Mouse (Mus musculus) embryonic facial prominence, embryonic 11.5 days (tissue): ENCODE data around the gene H2afy. TPM values are rescaled to one million over a fixed set of nuclear protein-coding genes. Genes with fewer than 3 reads are reported as not detected.
A peak's percentile ranks its signal among the peaks of the same experiment; 100 is the strongest.

Experiments
- ATAC-seq: fragments of 200-750 bp; cut with Nextera tagmentation; replicated peaks from 2 replicates; pipeline ENCODE4 v1.8.0; 2017; ENCODE audit warnings: low read depth; ENCODE audit not compliant: insufficient number of reproducible peaks, low FRiP score, low TSS enrichment
- DNase-seq: peaks from one replicate; pipeline ENCODE4 v3.0.0-alpha.2; 2015; ENCODE audit warnings: low spot score
- H3K27ac ChIP-seq: fragments of 300-500 bp; sonication (generic); replicated peaks from 2 replicates; pipeline ENCODE4 v1.5.1; 2014; ENCODE audit warnings: mild to moderate bottlenecking, low read depth, low read length, control low read depth
- H3K27me3 ChIP-seq: fragments of 300-500 bp; sonication (generic); 2 replicates; pipeline ENCODE4 v1.6.1; 2014; ENCODE audit warnings: mild to moderate bottlenecking, low read length, moderate library complexity, mixed read lengths; ENCODE audit not compliant: control insufficient read depth, insufficient read depth
- H3K36me3 ChIP-seq: fragments of 300-500 bp; sonication (generic); replicated peaks from 2 replicates; pipeline ENCODE4 v1.6.1; 2014; ENCODE audit warnings: low read depth, mild to moderate bottlenecking, low read length, moderate library complexity, mixed read lengths; ENCODE audit not compliant: control insufficient read depth, insufficient read depth
- H3K4me1 ChIP-seq: fragments of 300-500 bp; sonication (generic); 2 replicates; pipeline ENCODE4 v1.6.1; 2014; ENCODE audit warnings: low read length, mixed read lengths; ENCODE audit not compliant: control insufficient read depth, insufficient read depth
- H3K4me2 ChIP-seq: fragments of 300-500 bp; sonication (generic); 2 replicates; pipeline ENCODE4 v1.6.1; 2014; ENCODE audit warnings: low read depth, mild to moderate bottlenecking, control low read depth, low read length, moderate library complexity
- H3K4me3 ChIP-seq: fragments of 300-500 bp; sonication (generic); 2 replicates; pipeline ENCODE4 v1.5.1; 2014; ENCODE audit warnings: low read depth, low read length, control low read depth
- H3K9ac ChIP-seq: fragments of 300-500 bp; sonication (generic); replicated peaks from 2 replicates; pipeline ENCODE4 v1.6.1; 2014; ENCODE audit warnings: mild to moderate bottlenecking, control low read depth, low read length
- H3K9me3 ChIP-seq: fragments of 300-500 bp; sonication (generic); replicated peaks from 2 replicates; pipeline ENCODE4 v1.6.1; 2016; ENCODE audit warnings: mild to moderate bottlenecking, low read length, inconsistent platforms, mixed read lengths; ENCODE audit not compliant: control insufficient read depth
- WGBS: fragments of 180-500 bp; shearing (Covaris S2); extraction: QIAGEN DNeasy Blood & Tissue Kit; methylation state at CpG from one replicate; pipeline ENCODE4 v1.1.7; 2014; 5-methylcytosine and 5-hydroxymethylcytosine counted together
- polyA plus RNA-seq: library from polyadenylated mRNA; unstranded; fragments of >200 nt; fragmentation: Nextera tagmentation; extraction: Ambion mirVana; gene quantifications from 2 replicates; pipeline ENCODE4 v1.2.1, GENCODE M21; 2014

Gene H2afy
- polyA plus RNA-seq, 1 experiment from 2014 or later: 651 TPM

- ATAC-seq: no peak
Observed at GRCm38 (mm10) chr13:56072268-56072607, 63.9 kb downstream of the H2afy start.

DNA sequence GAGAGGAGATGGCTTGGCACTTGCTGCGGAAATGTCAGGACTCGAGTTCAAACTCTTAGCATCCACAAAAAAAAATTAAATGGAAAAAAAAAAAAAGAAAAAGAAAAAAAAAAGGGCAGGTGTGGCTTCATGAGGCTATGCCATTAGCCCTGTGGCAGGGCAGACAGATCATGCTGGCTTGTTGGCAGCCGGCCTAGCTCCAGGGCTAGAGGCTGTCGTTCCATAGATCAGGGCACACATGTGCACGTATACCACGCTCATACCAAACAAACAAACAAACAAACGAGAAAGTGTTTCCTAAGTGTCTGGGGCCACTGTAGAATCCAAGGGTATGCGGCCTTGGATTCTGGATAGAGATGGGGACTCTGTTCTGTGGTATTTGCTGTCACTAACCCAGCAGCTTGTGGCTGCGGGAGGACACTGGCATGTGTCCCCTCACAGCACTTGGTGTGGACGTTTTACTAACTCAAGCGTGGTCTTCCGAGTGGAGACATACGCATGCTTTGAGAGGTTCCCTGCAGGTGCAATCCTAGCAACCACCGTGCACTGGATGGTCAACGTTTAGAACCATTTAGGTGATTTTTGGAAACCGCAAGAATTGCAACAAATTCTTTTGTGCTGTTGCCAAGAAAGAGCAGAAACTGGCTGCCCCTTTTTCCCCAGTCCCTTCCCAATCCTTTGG, 64.4 kb downstream of the H2afy start:
- no peak for ATAC-seq
- H3K4me2 ChIP-seq: no peak overlapping the region
- H3K36me3 ChIP-seq: peaks cover 6% of the 10 kb centered on the region
- peak; percentile 81 for DNase-seq
- no peak overlapping the region for H3K4me3 ChIP-seq
- no peaks in the 10 kb centered on the region for H3K4me1 ChIP-seq
- H3K9me3 ChIP-seq: no peaks in the 10 kb centered on the region
- H3K27me3 ChIP-seq: no peaks in the 10 kb centered on the region
- H3K27ac ChIP-seq: no peak overlapping the region
- H3K9ac ChIP-seq: no peak overlapping the region
- WGBS: 83% methylated on average over 16 of the region's 16 CpGs

More at GRCm38 (mm10) chr13:56072268-56072607, 63.9 kb downstream of the H2afy start:
- Histone ChIP-seq H3K27ac (no peak overlapping the region), H3K4me3 (no peak overlapping the region), H3K27me3 (no peaks in the 10 kb centered on the region), H3K4me2 (no peak overlapping the region), H3K4me1 (no peaks in the 10 kb centered on the region), H3K36me3 (peaks cover 6% of the 10 kb centered on the region), H3K9me3 (no peaks in the 10 kb centered on the region), H3K9ac (no peak overlapping the region)
- WGBS: 46% methylated on average over 4 of the region's 4 CpGs
- no peak for DNase-seq

DNA sequence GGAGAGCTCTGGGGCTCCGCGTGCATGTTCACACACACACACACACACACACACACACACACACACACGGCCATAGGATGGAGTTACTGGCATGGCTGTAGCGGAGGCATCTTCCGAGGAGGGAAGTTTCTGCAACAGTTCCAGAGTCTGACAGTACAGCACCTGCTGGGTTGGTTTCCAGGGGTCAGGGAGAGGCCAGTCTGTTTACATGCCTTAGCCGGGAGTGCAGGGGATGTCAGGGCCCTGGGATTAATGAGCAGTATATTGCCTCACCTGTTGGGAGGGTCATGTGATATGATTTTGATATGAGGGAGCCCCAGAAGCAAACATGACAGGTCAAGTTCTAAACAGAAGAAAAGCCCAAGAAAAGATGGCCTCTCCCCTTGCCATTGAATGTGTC, 66.5 kb downstream of the H2afy start:
- H3K9ac ChIP-seq: no peak overlapping the region
- no peak for DNase-seq
- H3K4me3 ChIP-seq: no peak overlapping the region
- H3K9me3 ChIP-seq: no peaks in the 10 kb centered on the region
- no peak overlapping the region for H3K27ac ChIP-seq
- H3K4me2 ChIP-seq: no peak overlapping the region
- H3K36me3 ChIP-seq: no peaks in the 10 kb centered on the region; the same call in none of the 2 replicates
- no peak for ATAC-seq
- no peaks in the 10 kb centered on the region for H3K27me3 ChIP-seq
- H3K4me1 ChIP-seq: no peaks in the 10 kb centered on the region
- WGBS: 77% methylated on average over 6 of the region's 6 CpGs

DNA sequence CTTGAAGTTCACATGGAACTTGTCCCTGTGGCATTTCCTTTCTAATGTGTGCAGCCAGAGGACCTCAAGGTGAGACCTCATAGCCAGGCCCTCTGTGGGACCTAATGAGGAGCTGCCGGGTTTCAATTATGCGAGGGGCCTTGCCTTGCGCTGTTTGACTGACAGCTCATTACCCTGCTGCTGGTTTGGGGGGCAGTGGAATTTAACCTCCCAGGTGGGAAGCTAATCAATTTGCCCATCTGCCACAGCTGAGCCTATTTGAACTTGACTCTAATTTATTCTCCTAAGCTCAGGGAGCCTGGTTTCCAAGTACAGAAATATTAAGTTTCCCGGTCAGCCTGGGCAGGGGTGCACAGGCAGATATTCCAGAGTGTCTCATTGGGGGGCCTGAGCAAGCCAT, 67.6 kb downstream of the H2afy start:
- Histone ChIP-seq H3K4me3 (no peak overlapping the region), H3K9me3 (no peaks in the 10 kb centered on the region), H3K27ac (no peak overlapping the region), H3K36me3 (no peaks in the 10 kb centered on the region; the same call in 1 of the 2 replicates), H3K4me2 (no peak overlapping the region), H3K4me1 (no peaks in the 10 kb centered on the region), H3K9ac (no peak overlapping the region), H3K27me3 (no peaks in the 10 kb centered on the region)
- DNase-seq: peak; percentile 44
- no peak for ATAC-seq
- WGBS: 33% methylated on average over 4 of the region's 4 CpGs

DNA sequence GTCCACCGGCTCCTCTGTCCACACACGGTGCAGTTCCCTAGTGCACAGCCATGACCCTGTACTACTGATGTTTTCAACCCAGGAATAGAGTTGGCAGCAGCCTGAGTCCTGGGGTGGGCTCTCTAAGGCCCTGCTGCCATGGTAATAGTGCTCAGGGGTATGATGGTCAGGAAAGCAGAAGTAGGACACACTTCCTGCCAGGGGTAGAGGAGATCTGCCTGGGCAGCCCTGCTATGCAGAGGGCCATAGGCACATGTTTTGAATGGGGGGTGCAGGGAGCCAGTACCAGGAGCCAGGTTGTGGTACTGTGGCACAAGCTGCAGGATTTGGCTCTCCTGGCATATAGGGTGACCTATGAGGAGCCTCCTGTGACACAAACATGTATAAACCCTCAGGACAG, 69.3 kb downstream of the H2afy start:
- Histone ChIP-seq H3K27me3 (no peaks in the 10 kb centered on the region), H3K9me3 (no peaks in the 10 kb centered on the region), H3K4me3 (no peak overlapping the region), H3K36me3 (no peaks in the 10 kb centered on the region; the same call in 1 of the 2 replicates), H3K4me2 (no peak overlapping the region), H3K27ac (no peak overlapping the region), H3K4me1 (no peaks in the 10 kb centered on the region), H3K9ac (no peak overlapping the region)
- DNase-seq: no peak
- no peak for ATAC-seq
- WGBS: 80% methylated on average over 2 of the region's 2 CpGs

- no peak overlapping the region for H3K9ac ChIP-seq
- no peaks in the 10 kb centered on the region; the same call in 1 of the 2 replicates for H3K36me3 ChIP-seq
- H3K4me1 ChIP-seq: no peaks in the 10 kb centered on the region
- ATAC-seq (no peak), DNase-seq (no peak)
- 81% methylated on average over 21 of the region's 21 CpGs for WGBS
- no peak overlapping the region for H3K27ac ChIP-seq
- H3K4me3 ChIP-seq: no peak overlapping the region
- H3K27me3 ChIP-seq: no peaks in the 10 kb centered on the region
- no peaks in the 10 kb centered on the region for H3K9me3 ChIP-seq
- no peak overlapping the region for H3K4me2 ChIP-seq
Observed at GRCm38 (mm10) chr13:56066152-56066551, 70.0 kb downstream of the H2afy start.

DNA sequence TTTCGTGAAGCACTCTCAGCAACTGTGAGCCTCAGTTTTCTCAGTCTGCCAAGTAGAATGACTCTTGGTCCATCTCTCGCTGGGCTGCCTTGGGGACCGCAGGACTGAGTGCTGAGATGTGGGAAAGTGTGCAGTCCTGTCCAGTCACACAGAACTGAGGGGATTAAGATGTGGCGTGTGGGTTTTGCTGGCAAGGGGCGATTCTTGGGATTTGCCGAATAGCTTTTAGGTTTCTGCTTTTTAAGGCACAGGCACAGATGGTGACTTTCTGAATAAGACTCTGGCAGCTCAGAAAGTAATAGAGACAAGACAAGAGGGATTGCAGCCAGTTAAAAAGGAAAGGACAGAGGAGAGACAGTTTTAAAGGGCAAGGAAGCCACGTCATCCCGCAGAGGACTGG, 78.4 kb downstream of the H2afy start:
- Histone ChIP-seq H3K9ac (no peak overlapping the region), H3K27me3 (no peaks in the 10 kb centered on the region), H3K4me2 (no peak overlapping the region), H3K9me3 (no peaks in the 10 kb centered on the region), H3K36me3 (no peaks in the 10 kb centered on the region), H3K4me1 (no peaks in the 10 kb centered on the region), H3K4me3 (no peak overlapping the region), H3K27ac (no peak overlapping the region)
- WGBS: 83% methylated on average over 8 of the region's 8 CpGs
- DNase-seq (no peak), ATAC-seq (no peak)

DNA sequence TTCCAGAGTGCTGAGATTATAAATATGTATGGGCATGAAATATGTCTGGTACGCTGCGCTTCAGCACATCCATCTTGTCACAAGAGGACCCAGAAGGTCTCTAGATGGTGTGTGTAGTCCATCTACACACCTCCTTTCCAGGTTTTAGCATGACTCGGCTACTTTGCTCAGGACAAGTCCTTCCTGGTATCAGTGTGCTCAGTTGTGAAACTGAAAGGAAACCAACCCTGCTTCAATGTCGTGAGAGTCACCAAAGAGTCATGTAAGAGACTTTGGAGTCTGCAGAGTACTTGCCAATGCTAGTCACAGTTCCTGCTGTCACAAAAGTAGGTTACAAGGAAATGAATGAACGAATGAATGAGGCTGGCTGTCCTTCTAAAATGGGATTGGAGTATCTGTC, 80.4 kb downstream of the H2afy start:
- Histone ChIP-seq H3K9ac (no peak overlapping the region), H3K36me3 (no peaks in the 10 kb centered on the region), H3K27ac (no peak overlapping the region), H3K4me1 (peaks cover 2% of the 10 kb centered on the region), H3K9me3 (no peaks in the 10 kb centered on the region), H3K4me3 (no peak overlapping the region), H3K4me2 (no peak overlapping the region), H3K27me3 (no peaks in the 10 kb centered on the region)
- DNase-seq (no peak), ATAC-seq (no peak)
- 84% methylated on average over 5 of the region's 5 CpGs for WGBS
